Mouse (Mus musculus) forebrain, embryonic 11.5 days (tissue): ENCODE measurements around the gene Myh6. TPM values are rescaled to one million over a fixed set of nuclear protein-coding genes. Genes with fewer than 3 reads are reported as not detected.
"Not testable (repeated sequence)": the region's sequence is repeated elsewhere in the genome, so short reads cannot be mapped to it uniquely, and the experiment has no call there.

Experiments used
- ATAC-seq: fragments of 200-750 bp; cut with Nextera tagmentation; replicated peaks from 2 replicates; pipeline ENCODE4 v1.8.0; 2017; ENCODE audit warnings: moderate TSS enrichment; ENCODE audit not compliant: low FRiP score
- DNase-seq: peaks from one replicate; pipeline ENCODE4 v3.0.0-alpha.2; 2017; ENCODE audit warnings: low spot score
- H3K27ac ChIP-seq: fragments of 300-500 bp; sonication (generic); 2 replicates; pipeline ENCODE4 v1.5.1; 2014; ENCODE audit warnings: low read depth, low read length
- H3K27me3 ChIP-seq: fragments of 300-500 bp; sonication (generic); 2 replicates; pipeline ENCODE4 v1.6.1; 2014; ENCODE audit warnings: mild to moderate bottlenecking, low read length, mixed read lengths; ENCODE audit not compliant: control insufficient read depth, insufficient read depth
- H3K36me3 ChIP-seq: fragments of 300-500 bp; sonication (generic); 2 replicates; pipeline ENCODE4 v1.6.1; 2014; ENCODE audit warnings: mild to moderate bottlenecking, low read length, moderate library complexity, mixed read lengths; ENCODE audit not compliant: control insufficient read depth, insufficient read depth
- H3K4me1 ChIP-seq: fragments of 300-500 bp; sonication (generic); replicated peaks from 2 replicates; pipeline ENCODE4 v1.6.1; 2014; ENCODE audit warnings: low read length, mixed read lengths; ENCODE audit not compliant: control insufficient read depth, insufficient read depth
- H3K4me2 ChIP-seq: fragments of 300-500 bp; sonication (generic); 2 replicates; pipeline ENCODE4 v1.6.1; 2014; ENCODE audit warnings: low read depth, mild to moderate bottlenecking, low read length, moderate library complexity, mixed read lengths; ENCODE audit not compliant: severe bottlenecking
- H3K4me3 ChIP-seq: fragments of 300-500 bp; sonication (generic); 2 replicates; pipeline ENCODE4 v1.5.1; 2014; ENCODE audit warnings: low read depth, low read length
- H3K9ac ChIP-seq: fragments of 300-500 bp; sonication (generic); 2 replicates; pipeline ENCODE4 v1.6.1; 2014; ENCODE audit warnings: low read length
- H3K9me3 ChIP-seq: fragments of 300-500 bp; sonication (generic); 2 replicates; pipeline ENCODE4 v1.6.1; 2016; ENCODE audit warnings: low read length, mixed read lengths; ENCODE audit not compliant: control insufficient read depth
- WGBS: fragments of 180-500 bp; shearing (Covaris S2); extraction: QIAGEN DNeasy Blood & Tissue Kit; methylation state at CpG from one replicate; pipeline ENCODE4 v1.1.7; 2014; 5-methylcytosine and 5-hydroxymethylcytosine counted together
- polyA plus RNA-seq: library from polyadenylated mRNA; unstranded; fragments of >200 nt; fragmentation: Nextera tagmentation; extraction: Ambion mirVana; gene quantifications from 2 replicates; pipeline ENCODE4 v1.2.1, GENCODE M21; 2014

Myh6 gene
- polyA plus RNA-seq, 1 experiment from 2014 or later = not detected

DNA sequence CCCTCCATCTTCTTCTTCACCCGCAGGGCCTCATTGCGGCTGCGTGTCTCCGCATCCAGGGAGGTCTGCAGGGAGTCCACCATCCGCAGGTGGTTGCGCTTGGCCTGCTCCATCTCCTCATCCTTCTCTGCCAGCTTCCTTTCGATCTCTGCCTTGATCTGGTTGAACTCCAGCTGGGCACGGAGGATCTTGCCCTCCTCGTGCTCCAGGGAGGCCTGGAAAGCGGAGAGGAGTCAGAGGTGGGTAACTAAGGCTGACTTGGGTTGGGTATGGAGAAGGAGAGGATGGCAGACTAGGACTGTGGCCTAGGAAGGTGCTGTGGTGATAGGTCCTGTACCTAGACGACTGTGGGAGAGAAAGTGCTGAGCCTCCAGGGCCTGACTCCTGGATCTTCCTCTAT is 19.7 kb downstream of the Myh6 start:
- H3K36me3 ChIP-seq, DNase-seq, ATAC-seq, H3K9ac ChIP-seq, H3K4me1 ChIP-seq, H3K9me3 ChIP-seq, H3K27me3 ChIP-seq, H3K4me2 ChIP-seq, H3K4me3 ChIP-seq, H3K27ac ChIP-seq: not testable (repeated sequence)
- 86% methylated on average over 8 of the region's 11 CpGs for WGBS

- DNase-seq (no peak), ATAC-seq (no peak)
- H3K27me3 ChIP-seq = no peaks in the 10 kb centered on the region
- no peaks in the 10 kb centered on the region for H3K4me1 ChIP-seq
- H3K9me3 ChIP-seq = no peaks in the 10 kb centered on the region
- H3K9ac ChIP-seq = no peak overlapping the region
- no peak overlapping the region for H3K4me2 ChIP-seq
- H3K27ac ChIP-seq = no peak overlapping the region
- WGBS = 85% methylated on average over 19 of the region's 19 CpGs
- no peaks in the 10 kb centered on the region for H3K36me3 ChIP-seq
- no peak overlapping the region for H3K4me3 ChIP-seq
Measured at GRCm38 (mm10) chr14:54945975-54946704, 20.6 kb downstream of the Myh6 start.

GRCm38 (mm10) chr14:54944939-54945338 is 21.8 kb downstream of the Myh6 start:
- DNase-seq = no peak
- Histone ChIP-seq H3K36me3 (no peaks in the 10 kb centered on the region), H3K4me1 (no peaks in the 10 kb centered on the region), H3K9me3 (no peaks in the 10 kb centered on the region), H3K27me3 (no peaks in the 10 kb centered on the region), H3K4me2 (no peak overlapping the region), H3K9ac (no peak overlapping the region), H3K27ac (no peak overlapping the region), H3K4me3 (no peak overlapping the region)
- WGBS = 68% methylated on average over 2 of the region's 2 CpGs
- ATAC-seq = no peak

DNA sequence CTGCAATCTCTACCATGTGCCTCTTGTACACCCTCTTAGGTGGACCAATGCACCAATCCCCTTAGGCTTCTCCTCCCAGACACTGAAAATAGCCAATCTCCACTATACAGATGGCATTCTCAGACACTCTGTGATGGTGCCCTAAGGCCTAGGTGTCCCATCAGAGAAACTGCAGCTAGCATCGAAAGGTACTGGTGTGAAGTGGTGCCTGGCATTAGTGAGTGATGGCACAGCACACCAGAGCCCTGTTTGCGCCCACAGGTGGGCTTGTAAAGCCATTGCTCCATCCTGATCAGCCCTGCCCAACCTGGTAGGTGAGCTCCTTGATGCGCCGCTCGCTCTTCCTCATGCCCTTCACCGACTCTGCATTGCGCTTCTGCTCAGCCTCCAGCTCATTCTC is 22.8 kb downstream of the Myh6 start:
- 94% methylated on average over 7 of the region's 7 CpGs for WGBS
- no peak overlapping the region for H3K9ac ChIP-seq
- H3K36me3 ChIP-seq = no peaks in the 10 kb centered on the region

DNA sequence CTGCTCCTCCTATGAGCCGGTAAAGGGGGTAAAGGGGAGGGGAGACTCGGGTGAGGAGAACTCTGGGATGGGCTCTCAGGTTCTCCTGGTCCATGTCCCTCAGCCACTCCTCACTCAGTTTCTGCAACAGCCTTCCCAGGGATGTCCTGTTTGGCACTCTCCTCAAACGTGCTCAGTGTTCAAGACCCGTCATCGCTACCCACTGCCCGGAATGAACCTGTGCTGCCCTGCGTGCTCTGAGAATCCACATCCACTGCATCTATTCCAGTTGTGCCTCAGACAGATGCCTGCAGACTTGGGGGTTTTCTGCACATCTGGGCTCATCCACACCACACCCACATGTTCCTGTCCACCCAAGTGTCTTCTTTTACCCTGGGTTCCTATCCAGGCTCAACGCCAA is 24.2 kb downstream of the Myh6 start:
- ATAC-seq = no peak
- no peaks in the 10 kb centered on the region for H3K36me3 ChIP-seq
- no peak overlapping the region for H3K4me2 ChIP-seq
- no peaks in the 10 kb centered on the region for H3K9me3 ChIP-seq
- H3K4me1 ChIP-seq = no peaks in the 10 kb centered on the region
- H3K4me3 ChIP-seq = no peak overlapping the region
- no peak overlapping the region for H3K9ac ChIP-seq
- H3K27me3 ChIP-seq = no peaks in the 10 kb centered on the region
- no peak overlapping the region for H3K27ac ChIP-seq
- WGBS = 90% methylated on average over 8 of the region's 8 CpGs
- no peak for DNase-seq

More for the DNA sequence above, 22.8 kb downstream of the Myh6 start:
- no peaks in the 10 kb centered on the region for H3K4me1 ChIP-seq
- H3K27ac ChIP-seq = no peak overlapping the region
- ATAC-seq (no peak), DNase-seq (no peak)
- H3K4me2 ChIP-seq = no peak overlapping the region
- H3K27me3 ChIP-seq = no peaks in the 10 kb centered on the region
- H3K4me3 ChIP-seq = no peak overlapping the region
- no peaks in the 10 kb centered on the region for H3K9me3 ChIP-seq

DNA sequence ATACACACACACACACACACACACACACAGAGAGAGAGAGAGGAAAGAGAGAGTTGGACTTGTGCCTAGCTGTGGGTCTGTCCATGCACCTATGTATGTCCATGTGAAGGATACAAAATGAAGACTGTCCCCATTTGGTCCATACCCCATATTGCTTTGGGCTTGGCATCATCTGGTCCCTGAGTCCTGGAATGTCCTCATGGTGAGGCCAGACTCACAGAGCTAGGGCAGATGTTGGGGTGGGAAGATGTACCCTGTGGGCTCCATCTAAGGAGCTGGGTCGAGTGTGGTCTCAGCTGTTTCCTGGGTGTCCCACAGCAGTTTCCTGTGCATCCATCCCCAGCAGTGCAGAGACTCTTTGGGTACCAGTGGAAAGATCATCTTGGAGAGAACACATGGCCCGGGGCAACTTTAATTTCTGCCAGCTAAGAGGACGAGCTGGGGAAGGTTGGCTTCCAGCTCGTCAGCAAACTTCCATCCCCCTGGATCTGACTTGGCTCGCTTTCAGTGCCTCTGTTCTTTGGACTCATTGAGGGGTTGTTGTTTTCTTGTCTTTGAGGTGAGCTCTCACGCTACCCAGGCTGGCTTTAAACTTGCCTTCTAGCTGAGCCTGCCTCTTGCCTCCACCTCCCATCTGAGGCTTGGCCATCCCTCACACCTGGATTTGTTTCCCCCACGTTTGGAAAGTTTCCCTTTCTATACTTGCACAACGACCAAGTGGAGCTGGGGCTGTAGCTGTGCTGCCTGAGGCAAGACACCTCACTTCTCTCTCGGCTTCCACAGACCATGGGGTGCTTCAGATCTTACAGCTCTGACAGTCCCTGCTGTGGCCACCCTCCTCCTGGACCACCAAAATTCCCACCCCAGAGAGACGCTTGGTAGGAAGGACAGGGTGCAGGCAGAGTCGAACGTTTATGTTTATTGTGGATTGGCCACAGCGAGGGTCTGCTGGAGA is 25.4 kb downstream of the Myh6 start:
- Histone ChIP-seq H3K4me1 (no peaks in the 10 kb centered on the region), H3K36me3 (no peaks in the 10 kb centered on the region), H3K9ac (no peak overlapping the region), H3K4me2 (no peak overlapping the region), H3K27me3 (no peaks in the 10 kb centered on the region), H3K4me3 (no peak overlapping the region), H3K27ac (no peak overlapping the region), H3K9me3 (no peaks in the 10 kb centered on the region)
- WGBS = 71% methylated on average over 13 of the region's 13 CpGs
- DNase-seq = no peak
- ATAC-seq = no peak

DNA sequence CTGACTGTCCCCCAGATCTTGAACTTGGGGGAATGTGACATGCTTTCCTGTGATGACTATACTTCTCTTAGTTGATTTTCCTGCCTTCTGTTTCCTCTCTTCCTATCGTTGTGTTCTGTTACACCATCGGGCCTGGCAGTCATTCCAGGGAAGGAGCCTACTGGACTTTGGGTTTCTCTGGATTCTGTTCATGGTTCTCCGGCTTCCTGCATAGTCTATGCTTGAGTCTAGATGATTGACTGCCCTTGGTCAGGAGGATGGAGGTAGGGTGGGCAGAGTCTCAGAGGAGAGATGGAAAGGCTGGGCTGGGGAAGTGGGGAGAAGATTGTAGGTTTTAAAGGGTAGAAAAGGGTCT is 26.6 kb downstream of the Myh6 start:
- Histone ChIP-seq H3K36me3 (no peaks in the 10 kb centered on the region), H3K4me3 (no peak overlapping the region), H3K27ac (no peak overlapping the region), H3K9ac (no peak overlapping the region), H3K4me2 (no peak overlapping the region), H3K9me3 (no peaks in the 10 kb centered on the region), H3K4me1 (no peaks in the 10 kb centered on the region), H3K27me3 (no peaks in the 10 kb centered on the region)
- WGBS = 91% methylated on average over 3 of the region's 3 CpGs
- ATAC-seq (no peak), DNase-seq (no peak)

- Histone ChIP-seq H3K27me3 (no peaks in the 10 kb centered on the region), H3K9me3 (no peaks in the 10 kb centered on the region), H3K9ac (no peak overlapping the region), H3K27ac (no peak overlapping the region), H3K4me2 (no peak overlapping the region), H3K4me1 (no peaks in the 10 kb centered on the region), H3K36me3 (no peaks in the 10 kb centered on the region), H3K4me3 (no peak overlapping the region)
- 52% methylated on average over 12 of the region's 12 CpGs for WGBS
- peak; percentile 77 for DNase-seq
- 0 out of 2 replicates have a peak, but pooled peaks have one; percentile 18 for ATAC-seq
Measured at GRCm38 (mm10) chr14:54939434-54940175, 27.1 kb downstream of the Myh6 start.
